Mouse (Mus musculus): ENCODE results near the gene C130032M10Rik. TPM values are rescaled to one million over a fixed set of nuclear protein-coding genes. Genes with fewer than 3 reads are reported as not detected.
A peak's percentile ranks its signal among the peaks of the same experiment; 100 is the strongest.

Gene C130032M10Rik
- polyA plus RNA-seq, 1 experiment = not detected

GRCm38 (mm10) chr9:114527992-114528679, 12.6 kb downstream of the C130032M10Rik start:
- TF ChIP-seq POLR2A (IDR thresholded peaks at IDR 0.05; ENCODE audit: low read depth, low read length) (no peak), CTCF (IDR thresholded peaks at IDR 0.05; ENCODE audit: borderline replicate concordance, insufficient read depth, low read length) (no peak)
- H3K4me1 ChIP-seq (ENCODE audit: control insufficient read depth, insufficient read depth, low read length) = peaks cover 3% of the 10 kb centered on the region
- peak overlapping the region; percentile 90 for H3K27ac ChIP-seq (ENCODE audit: insufficient read depth, low read length)
- H3K4me3 ChIP-seq (ENCODE audit: insufficient read depth, low read length) = no peak overlapping the region

- Histone ChIP-seq H3K4me1 (ENCODE audit: control insufficient read depth, insufficient read depth, low read length) (peaks cover 3% of the 10 kb centered on the region), H3K4me3 (ENCODE audit: insufficient read depth, low read length) (no peak overlapping the region), H3K27ac (ENCODE audit: insufficient read depth, low read length) (peak overlapping the region; percentile 90)
- TF ChIP-seq POLR2A (IDR thresholded peaks at IDR 0.05; ENCODE audit: low read depth, low read length) = no peak
- TF ChIP-seq CTCF (IDR thresholded peaks at IDR 0.05; ENCODE audit: borderline replicate concordance, insufficient read depth, low read length) = no peak
Observed at GRCm38 (mm10) chr9:114528680-114529048, 13.2 kb downstream of the C130032M10Rik start.

GRCm38 (mm10) chr9:114531276-114531675, 15.8 kb downstream of the C130032M10Rik start:
- no peak for TF ChIP-seq CTCF (IDR thresholded peaks at IDR 0.05; ENCODE audit: borderline replicate concordance, insufficient read depth, low read length)
- no peak for TF ChIP-seq POLR2A (IDR thresholded peaks at IDR 0.05; ENCODE audit: low read depth, low read length)
- Histone ChIP-seq H3K27ac (ENCODE audit: insufficient read depth, low read length) (no peak overlapping the region), H3K4me3 (ENCODE audit: insufficient read depth, low read length) (no peak overlapping the region), H3K4me1 (ENCODE audit: control insufficient read depth, insufficient read depth, low read length) (peaks cover 3% of the 10 kb centered on the region)

GRCm38 (mm10) chr9:114533848-114534247, 18.4 kb downstream of the C130032M10Rik start:
- no peaks in the 10 kb centered on the region; the same call in 1 of the 2 replicates for H3K4me1 ChIP-seq (ENCODE audit: control insufficient read depth, insufficient read depth, low read length)

GRCm38 (mm10) chr9:114534747-114535517, 19.4 kb downstream of the C130032M10Rik start:
- no peaks in the 10 kb centered on the region; the same call in 1 of the 2 replicates for H3K4me1 ChIP-seq (ENCODE audit: control insufficient read depth, insufficient read depth, low read length)
- TF ChIP-seq POLR2A (IDR thresholded peaks at IDR 0.05; ENCODE audit: low read depth, low read length) (no peak), CTCF (IDR thresholded peaks at IDR 0.05; ENCODE audit: borderline replicate concordance, insufficient read depth, low read length) (no peak)
- no peak overlapping the region for H3K27ac ChIP-seq (ENCODE audit: insufficient read depth, low read length)
- no peak overlapping the region for H3K4me3 ChIP-seq (ENCODE audit: insufficient read depth, low read length)

More at GRCm38 (mm10) chr9:114533848-114534247, 18.4 kb downstream of the C130032M10Rik start:
- Histone ChIP-seq H3K4me3 (ENCODE audit: insufficient read depth, low read length) (no peak overlapping the region), H3K27ac (ENCODE audit: insufficient read depth, low read length) (no peak overlapping the region)
- no peak for TF ChIP-seq CTCF (IDR thresholded peaks at IDR 0.05; ENCODE audit: borderline replicate concordance, insufficient read depth, low read length)
- TF ChIP-seq POLR2A (IDR thresholded peaks at IDR 0.05; ENCODE audit: low read depth, low read length) = no peak

- Histone ChIP-seq H3K27ac (ENCODE audit: insufficient read depth, low read length) (no peak overlapping the region), H3K4me1 (ENCODE audit: control insufficient read depth, insufficient read depth, low read length) (no peaks in the 10 kb centered on the region), H3K4me3 (ENCODE audit: insufficient read depth, low read length) (no peak overlapping the region)
- TF ChIP-seq POLR2A (IDR thresholded peaks at IDR 0.05; ENCODE audit: low read depth, low read length) = no peak
- no peak for TF ChIP-seq CTCF (IDR thresholded peaks at IDR 0.05; ENCODE audit: borderline replicate concordance, insufficient read depth, low read length)
Observed at GRCm38 (mm10) chr9:114536628-114537027, 21.1 kb downstream of the C130032M10Rik start.

GRCm38 (mm10) chr9:114538996-114539563, 23.6 kb downstream of the C130032M10Rik start:
- Histone ChIP-seq H3K4me3 (ENCODE audit: insufficient read depth, low read length) (no peak overlapping the region), H3K27ac (ENCODE audit: insufficient read depth, low read length) (no peak overlapping the region), H3K4me1 (ENCODE audit: control insufficient read depth, insufficient read depth, low read length) (no peaks in the 10 kb centered on the region)
- TF ChIP-seq POLR2A (IDR thresholded peaks at IDR 0.05; ENCODE audit: low read depth, low read length) (no peak), CTCF (IDR thresholded peaks at IDR 0.05; ENCODE audit: borderline replicate concordance, insufficient read depth, low read length) (no peak)

- Histone ChIP-seq H3K4me3 (ENCODE audit: insufficient read depth, low read length) (no peak overlapping the region), H3K4me1 (ENCODE audit: control insufficient read depth, insufficient read depth, low read length) (no peaks in the 10 kb centered on the region; the same call in 1 of the 2 replicates), H3K27ac (ENCODE audit: insufficient read depth, low read length) (no peak overlapping the region)
- no peak for TF ChIP-seq CTCF (IDR thresholded peaks at IDR 0.05; ENCODE audit: borderline replicate concordance, insufficient read depth, low read length)
Observed at GRCm38 (mm10) chr9:114541279-114541741, 25.8 kb downstream of the C130032M10Rik start.

GRCm38 (mm10) chr9:114543882-114544753, 28.6 kb downstream of the C130032M10Rik start:
- Histone ChIP-seq H3K27ac (ENCODE audit: insufficient read depth, low read length) (no peak overlapping the region), H3K4me3 (ENCODE audit: insufficient read depth, low read length) (no peak overlapping the region), H3K4me1 (ENCODE audit: control insufficient read depth, insufficient read depth, low read length) (no peaks in the 10 kb centered on the region; the same call in 1 of the 2 replicates)
- TF ChIP-seq CTCF (IDR thresholded peaks at IDR 0.05; ENCODE audit: borderline replicate concordance, insufficient read depth, low read length) (no peak), POLR2A (IDR thresholded peaks at IDR 0.05; ENCODE audit: low read depth, low read length) (no peak)
